Mouse (Mus musculus) adrenal gland, postnatal 14 days (tissue): ENCODE measurements around the gene Fkbp9. TPM values are rescaled to one million over a fixed set of nuclear protein-coding genes. Genes with fewer than 3 reads are reported as not detected.

Experiments used
- DNase-seq: peaks from one replicate; pipeline ENCODE4 v3.0.0; 2021; ENCODE audit warnings: mixed read lengths
- long read RNA-seq, 2 experiments: library from polyadenylated mRNA; stranded (forward); transcript quantifications; one replicate each; pipeline ENCODE4 v2.0.0; 2021
- total RNA-seq: library from RNA; stranded (reverse); gene quantifications from 2 replicates; pipeline ENCODE4 v1.2.3, GENCODE M21; 2021

Fkbp9 gene
- total RNA-seq: 72.1 and 73.3 TPM in 2 replicates
- long read RNA-seq, experiment 1, transcript Fkbp9-201 (10 exons, 3,009 nt): major isoform, 161 of 171 reads
- long read RNA-seq, experiment 1, partial matches to known transcripts: 9 of 171 reads
- long read RNA-seq, experiment 1, other reads (novel, unspliced or antisense): 1 of 171 reads
- long read RNA-seq, experiment 2, transcript Fkbp9-201 (10 exons, 3,009 nt): major isoform, 128 of 144 reads
- long read RNA-seq, experiment 2, partial matches to known transcripts: 14 of 144 reads
- long read RNA-seq, experiment 2, other reads (novel, unspliced or antisense): 2 of 144 reads

DNA sequence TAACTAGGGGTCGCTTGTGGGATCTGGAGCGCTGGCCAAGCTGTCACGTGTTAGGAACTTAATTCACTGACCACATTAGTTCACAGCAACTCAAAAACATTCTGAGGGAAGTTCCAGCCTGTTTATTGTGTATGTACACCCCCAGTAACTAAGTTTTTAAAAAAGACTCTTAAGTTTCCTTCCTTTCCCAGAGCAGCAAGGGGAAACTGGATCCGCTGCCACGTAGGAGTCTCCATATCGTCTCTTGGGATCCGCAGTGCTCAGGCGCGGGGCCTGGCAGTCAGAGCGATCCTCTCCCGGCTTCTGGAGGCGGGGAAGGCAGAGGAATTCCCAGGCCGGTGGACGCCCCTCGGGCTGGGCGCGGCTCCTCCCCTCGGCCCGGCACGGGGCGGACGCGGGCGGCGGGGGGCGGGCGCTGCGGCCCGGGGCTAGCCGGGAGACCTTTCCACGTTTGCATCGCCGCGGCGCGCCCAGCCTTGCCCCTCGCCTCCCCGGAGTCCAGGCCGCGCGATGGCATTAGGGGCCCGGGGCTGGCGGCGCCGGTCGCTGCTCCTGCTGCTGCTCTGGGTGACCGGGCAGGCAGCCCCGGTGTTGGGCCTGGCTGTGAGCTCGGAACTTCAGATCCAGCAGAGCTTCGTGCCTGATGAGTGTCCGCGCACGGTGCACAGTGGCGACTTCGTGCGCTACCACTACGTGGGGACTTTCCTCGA is at the start of gene Fkbp9:
Gene Fkbp9 (plus strand): TSS at position 363 of the 710 bp plus-strand sequence.
- peak; percentile 93 for DNase-seq

GRCm38 (mm10) chr6:56783561-56784272 is 48.1 kb upstream of the Fkbp9 start:
- no peak for DNase-seq

DNA sequence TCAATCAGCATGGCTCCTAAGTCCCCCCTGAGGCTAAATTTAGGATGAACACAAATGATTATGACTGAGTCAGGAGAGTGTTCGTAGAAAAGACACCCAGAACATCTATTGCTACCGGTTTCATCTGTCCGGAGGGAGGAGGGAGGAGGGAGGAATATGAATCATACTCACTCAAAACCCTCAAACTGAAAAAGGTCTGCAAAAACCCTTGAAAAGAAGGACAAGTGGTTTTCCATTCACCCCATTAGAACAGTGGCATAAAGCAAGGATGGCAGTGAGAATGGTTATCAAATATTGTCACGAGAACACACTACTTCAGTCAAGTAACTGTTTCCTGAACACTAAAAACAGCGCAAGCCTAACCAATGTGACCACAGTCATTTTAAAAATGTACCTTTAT is 46.8 kb upstream of the Fkbp9 start:
- no peak for DNase-seq

- no peak for DNase-seq
Observed at GRCm38 (mm10) chr6:56787668-56788067, 44.2 kb upstream of the Fkbp9 start.

DNA sequence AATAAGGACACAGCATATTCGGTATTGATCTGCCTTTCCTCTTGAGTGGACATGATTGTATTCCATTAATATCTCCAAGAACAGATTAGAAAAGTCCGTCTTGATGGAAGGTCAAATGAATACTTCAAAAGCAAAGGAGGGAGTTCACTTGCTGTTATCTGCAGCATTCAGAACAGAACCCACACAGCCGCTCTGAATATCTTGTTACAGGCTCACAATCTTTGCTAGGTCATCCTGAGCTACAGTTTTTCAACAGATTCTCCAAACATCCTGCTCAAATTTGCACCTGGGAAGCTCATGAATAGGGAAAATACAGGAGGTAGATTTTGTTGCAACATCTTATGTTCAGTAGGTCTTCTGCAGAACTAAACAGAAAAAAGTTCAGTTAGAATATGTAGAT is 42.5 kb upstream of the Fkbp9 start:
- no peak for DNase-seq

- no peak for DNase-seq
Observed at GRCm38 (mm10) chr6:56794834-56795233, 37.0 kb upstream of the Fkbp9 start.

DNA sequence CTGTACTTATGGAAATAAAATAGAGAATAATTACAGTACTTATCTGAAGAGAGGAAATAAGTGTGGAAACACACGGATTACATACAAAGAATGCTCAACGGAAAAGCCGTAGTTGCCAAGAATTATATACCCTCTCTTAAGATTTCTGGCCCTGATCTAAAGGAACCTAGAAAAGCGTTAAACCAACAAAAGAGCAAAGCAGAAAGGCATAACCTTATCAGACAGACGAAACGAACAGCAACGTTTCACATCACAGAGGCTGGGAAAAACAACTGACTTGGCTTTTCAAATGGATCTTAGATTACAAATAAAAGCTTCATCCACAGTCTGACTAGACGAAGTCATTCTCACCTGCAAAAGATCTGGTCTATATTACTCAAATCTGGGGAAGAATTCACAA is 35.6 kb upstream of the Fkbp9 start:
- no peak for DNase-seq

DNA sequence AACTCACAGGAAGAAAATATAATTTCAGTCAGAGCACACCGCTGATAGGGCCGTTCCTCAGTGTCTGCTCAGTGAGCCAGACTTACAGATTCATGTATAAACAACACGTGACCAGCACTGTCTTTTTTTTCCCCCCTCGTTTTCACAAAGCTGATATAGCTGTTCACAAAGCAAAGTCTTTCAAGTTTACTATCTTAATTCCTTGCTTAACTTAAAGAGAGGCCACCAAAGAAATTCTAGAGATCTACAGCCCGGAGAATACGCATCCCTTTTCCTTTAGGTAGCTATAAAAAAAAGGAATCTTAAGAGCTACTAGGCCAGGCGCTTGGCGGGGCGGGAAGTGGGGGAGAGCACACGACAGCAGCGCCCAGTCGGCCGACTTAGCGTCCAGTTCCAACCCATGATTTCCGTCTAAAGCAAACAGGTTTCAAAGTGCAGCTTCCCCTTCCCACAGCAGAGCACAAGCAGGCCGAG is 35.2 kb upstream of the Fkbp9 start:
- DNase-seq: peak; percentile 66

DNA sequence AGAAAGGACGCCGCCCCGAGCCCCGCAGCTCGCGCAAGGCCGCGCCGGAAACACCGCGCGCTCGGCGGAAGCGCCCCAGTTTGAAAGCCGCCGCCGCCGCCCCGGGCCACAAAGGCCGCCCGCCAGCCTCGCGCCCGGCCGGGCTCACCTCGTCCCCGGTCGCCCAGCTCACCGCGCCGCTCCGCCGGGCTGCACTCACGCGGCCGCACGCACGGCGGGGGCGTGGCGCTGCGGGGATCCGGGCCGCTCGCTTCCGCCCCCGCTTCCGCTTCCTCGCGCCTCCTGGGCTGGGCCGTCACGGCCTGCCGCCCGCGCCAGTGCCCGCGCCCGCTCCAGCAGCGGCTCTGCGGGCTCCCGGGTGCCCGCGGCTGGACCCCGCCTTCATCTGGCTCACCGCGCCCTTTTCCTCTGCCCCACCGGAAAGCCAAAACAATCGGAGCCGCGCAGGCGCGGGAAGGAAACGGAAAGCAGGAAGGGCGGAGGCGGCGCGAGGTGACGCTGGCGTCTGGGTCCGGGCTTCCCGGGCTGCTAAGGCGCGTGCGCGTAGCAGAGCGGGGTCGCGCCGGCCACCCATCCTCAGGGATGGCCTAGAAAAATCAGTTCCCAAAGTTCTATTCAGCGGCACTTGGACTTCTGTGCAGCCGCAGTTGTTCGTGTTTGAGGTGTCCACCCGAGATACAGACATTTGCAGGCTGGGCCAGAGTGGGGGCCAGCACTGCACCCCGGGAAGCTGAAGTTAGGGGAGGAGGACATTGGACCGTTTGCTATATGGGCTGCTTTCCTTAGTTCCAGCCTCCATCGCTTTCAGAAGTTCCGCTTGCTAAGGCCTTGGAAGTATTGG is 34.3 kb upstream of the Fkbp9 start, which contains the start of gene Kbtbd2:
Gene Kbtbd2 (minus strand): TSS at position 503 of the 841 bp plus-strand sequence.
- peak; percentile 98 for DNase-seq

- DNase-seq: no peak
Observed at GRCm38 (mm10) chr6:56798152-56798465, 33.8 kb upstream of the Fkbp9 start.

DNA sequence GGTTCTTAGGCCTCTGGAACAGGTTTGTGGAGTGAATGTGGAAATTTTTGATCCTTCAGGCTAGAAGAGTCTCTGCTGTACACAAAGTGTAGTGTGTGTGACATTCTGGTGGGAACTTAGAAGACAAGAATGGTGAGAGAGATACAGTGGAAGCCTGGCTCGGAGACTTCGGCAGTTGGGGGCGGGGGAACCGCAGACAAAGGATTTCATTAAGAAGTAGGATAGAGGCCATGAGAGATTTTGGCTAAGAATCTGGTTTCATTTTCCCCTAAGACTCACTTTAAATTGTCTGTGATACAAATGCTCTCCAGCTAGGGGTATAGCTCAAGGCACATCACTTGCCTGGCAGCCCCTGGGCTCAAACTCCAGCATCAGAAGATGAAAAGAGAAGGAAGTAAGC is 26.8 kb upstream of the Fkbp9 start:
- DNase-seq: no peak

GRCm38 (mm10) chr6:56806195-56806594 is 25.7 kb upstream of the Fkbp9 start:
- no peak for DNase-seq

GRCm38 (mm10) chr6:56808656-56809055 is 23.2 kb upstream of the Fkbp9 start:
- DNase-seq: peak; percentile 39

DNA sequence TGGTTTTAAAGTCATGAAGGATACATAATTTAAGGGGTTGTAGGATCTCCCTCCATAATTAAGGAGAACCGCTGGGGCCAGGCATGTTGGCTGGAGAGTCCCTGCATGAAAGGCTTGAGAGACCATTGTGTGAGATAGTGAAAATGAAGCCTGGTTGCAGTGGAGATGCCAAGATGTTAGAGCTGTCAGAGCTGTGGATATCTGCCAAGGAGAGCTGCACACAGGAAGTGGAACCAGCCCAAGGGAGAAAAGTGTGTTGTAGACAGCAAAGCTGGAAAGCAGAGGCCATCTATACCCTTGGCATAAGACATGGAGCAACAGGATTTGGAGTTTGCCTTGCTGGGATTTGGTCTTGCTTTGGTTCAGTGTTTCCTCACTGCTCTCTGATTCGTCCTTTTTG is 18.5 kb upstream of the Fkbp9 start:
- no peak for DNase-seq

DNA sequence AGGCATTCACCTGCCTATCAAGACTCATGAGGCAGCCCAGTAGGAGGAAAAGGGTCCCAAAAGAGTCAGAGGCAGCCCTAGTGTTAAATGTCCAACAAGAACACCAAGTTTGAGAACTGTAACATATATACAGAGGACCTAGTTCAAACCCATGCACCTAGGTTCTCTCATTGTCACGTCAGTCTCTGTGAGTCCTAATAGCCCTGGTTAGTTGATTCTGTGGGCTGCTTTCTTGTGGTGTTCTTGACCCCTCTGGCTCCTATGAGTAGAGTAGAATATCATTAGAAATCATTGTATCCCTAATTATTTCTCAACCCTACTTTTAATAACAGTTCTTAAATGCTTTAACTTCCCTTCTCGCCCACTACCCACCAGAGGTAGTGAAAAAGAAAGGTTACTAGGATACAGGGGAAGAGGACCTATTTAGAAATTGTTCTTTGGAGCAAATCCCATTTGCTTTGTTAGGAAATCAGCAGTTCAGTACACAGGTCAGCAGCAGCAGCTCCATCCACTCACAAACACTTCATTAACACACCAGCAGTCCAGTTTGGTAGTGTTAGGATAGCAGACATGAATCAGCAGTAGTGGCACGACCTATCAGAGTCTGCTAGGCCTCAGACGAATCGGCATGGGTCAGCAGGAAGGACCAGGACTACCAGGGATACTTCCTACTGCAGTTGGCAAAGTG is 13.3 kb upstream of the Fkbp9 start:
- no peak for DNase-seq

DNA sequence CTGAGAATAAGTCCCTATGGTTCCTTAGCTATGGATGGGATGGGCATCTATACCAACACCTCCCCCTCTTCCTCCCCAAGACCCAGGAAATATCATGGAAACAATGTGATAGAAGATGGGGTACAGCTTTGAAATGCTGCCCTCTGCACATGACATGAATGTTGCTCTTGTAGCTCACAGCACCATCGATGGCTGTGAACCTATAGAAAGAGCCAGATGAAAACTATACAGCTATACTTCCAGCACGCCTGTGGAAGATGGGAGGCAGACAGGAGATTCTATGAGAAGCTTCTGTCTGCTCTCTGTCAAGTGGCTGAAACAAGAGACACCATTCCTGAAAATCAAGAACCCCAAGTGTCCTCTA is 12.8 kb upstream of the Fkbp9 start:
- DNase-seq: no peak

- no peak for DNase-seq
Observed at GRCm38 (mm10) chr6:56825657-56826056, 6.2 kb upstream of the Fkbp9 start.

GRCm38 (mm10) chr6:56832407-56832796 is 543 bp downstream of the Fkbp9 start:
- no peak for DNase-seq

GRCm38 (mm10) chr6:56832830-56833229 is 971 bp downstream of the Fkbp9 start:
- DNase-seq: peak; percentile 14

DNA sequence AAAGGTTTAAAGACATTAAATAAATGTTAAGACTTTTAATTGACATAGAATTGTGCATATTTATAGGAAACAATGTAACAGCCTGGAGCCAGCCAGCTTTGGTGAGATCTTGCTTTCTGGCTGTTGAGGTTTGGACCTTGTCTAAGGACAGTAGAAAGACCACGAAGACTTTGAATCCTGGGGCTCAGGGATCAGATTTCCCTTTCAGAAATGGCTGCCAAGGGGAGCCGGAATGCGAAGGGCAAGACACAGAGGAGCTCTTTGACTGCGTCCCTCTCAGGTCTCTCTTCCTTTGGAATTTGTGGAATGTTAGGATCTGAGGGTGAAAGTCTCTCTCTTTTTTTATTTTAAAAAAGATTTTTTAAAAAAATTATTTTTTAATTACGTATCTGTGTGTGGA is 2.9 kb downstream of the Fkbp9 start:
- DNase-seq: no peak

DNA sequence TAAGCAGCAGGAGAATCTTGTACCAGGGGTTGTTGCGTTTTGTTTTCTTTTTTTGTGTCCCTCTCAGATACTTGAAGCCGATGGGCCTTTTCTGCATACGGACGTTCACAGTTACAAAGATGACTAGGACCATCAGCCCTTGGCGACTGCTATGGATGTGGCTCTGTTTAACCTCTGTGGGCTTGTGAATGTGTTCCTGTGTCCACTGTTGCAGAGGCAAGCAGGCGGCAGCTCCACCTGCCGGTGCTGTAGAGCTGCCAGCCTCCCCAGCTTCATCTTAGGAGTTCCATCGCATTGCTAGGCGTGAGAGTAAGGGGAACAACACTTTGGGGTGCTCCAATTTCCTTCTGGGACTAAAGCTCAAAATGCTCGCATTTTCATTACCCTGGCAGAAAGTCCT is 3.7 kb downstream of the Fkbp9 start:
- DNase-seq: no peak

DNA sequence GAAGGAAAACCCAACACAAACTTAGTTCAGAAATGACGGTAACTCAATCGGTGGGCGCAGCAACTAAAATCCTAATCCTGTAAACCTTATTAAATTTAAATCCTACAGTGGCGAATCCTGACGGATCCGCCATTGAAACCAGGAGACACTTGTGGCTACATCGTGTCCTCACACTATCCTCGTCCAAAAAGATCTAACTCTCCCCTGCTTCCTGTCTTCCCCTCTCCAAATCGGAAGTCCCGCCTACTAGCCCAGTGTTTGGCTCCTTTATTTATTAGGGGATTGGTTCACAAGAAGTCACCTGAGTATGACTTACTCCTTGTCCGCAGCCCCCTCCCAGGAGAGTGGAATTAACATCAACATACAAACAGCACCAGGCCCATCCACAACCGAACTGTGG is 5.3 kb downstream of the Fkbp9 start:
- no peak for DNase-seq
